Mouse (Mus musculus): ENCODE measurements around the gene Fgfbp1.

Gene Fgfbp1

GRCm38 (mm10) chr5:43947330-43947977 lies 34.1 kb downstream of the Fgfbp1 start:
- no peak for ATAC-seq (ENCODE audit: insufficient number of reproducible peaks, low FRiP score, low TSS enrichment)

- no peak for ATAC-seq (ENCODE audit: insufficient number of reproducible peaks, low FRiP score, low TSS enrichment)
Measured at GRCm38 (mm10) chr5:43933269-43933668, 48.3 kb downstream of the Fgfbp1 start.

Measured in cerebellum, adult (tissue).